Mouse (Mus musculus) heart, adult 8-10 months (tissue): Measurements from ENCODE around the gene 1700030J22Rik. TPM values are rescaled to one million over a fixed set of nuclear protein-coding genes. Genes with fewer than 3 reads are reported as not detected.

Experiments
- DNase-seq: peaks from one replicate; pipeline ENCODE4 v3.0.0; 2022; ENCODE audit warnings: low spot score
- total RNA-seq, 4 experiments: library from RNA; stranded (reverse); gene quantifications; 2 replicates each; pipeline ENCODE4 v1.2.4; 2022

1700030J22Rik gene
- total RNA-seq, 4 experiments from 2014 or later, result 0.35 to 0.46 (median 0.39) TPM

- DNase-seq, result no peak
Measured at GRCm38 (mm10) chr8:116951778-116952177, 27.0 kb downstream of the 1700030J22Rik start.

DNA sequence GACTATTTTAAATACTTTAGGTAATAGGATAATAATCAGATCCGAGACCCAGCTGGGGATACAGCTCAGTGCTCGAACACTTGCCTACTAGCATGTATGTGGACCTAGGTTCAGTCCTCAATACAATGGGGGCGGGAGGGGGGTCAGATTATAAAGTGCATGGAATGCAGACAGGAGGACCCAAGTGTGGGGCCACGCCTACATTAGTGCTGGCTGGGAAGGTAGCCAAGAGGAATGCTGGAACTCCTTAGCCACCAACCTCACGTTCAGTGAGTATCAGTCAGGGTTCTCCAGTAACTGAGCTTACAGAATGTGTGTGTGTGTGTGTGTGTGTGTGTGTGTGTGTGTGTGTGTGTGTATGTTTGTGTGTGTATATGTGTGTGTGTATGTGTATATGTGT, 27.4 kb downstream of the 1700030J22Rik start:
- no peak for DNase-seq

DNA sequence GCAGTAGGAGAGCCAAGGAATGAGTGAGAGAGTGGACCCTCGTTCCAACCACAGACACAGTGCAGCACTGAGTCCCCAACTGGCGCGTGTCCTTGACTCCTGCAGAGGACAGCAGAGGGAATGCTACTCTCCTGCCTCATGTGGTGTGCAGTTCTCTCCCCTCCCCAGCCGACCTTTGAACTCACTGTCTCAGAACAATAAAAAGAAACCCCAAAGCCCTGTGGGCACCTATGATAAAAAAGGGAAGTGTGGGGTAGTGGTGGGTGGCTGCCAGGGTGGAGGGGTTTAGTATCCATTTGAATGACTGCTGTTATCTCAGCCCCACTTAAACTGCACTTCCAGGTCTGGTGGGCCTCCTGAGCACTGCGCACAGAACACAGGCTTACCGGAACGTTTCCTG, 31.2 kb downstream of the 1700030J22Rik start:
- no peak for DNase-seq

DNA sequence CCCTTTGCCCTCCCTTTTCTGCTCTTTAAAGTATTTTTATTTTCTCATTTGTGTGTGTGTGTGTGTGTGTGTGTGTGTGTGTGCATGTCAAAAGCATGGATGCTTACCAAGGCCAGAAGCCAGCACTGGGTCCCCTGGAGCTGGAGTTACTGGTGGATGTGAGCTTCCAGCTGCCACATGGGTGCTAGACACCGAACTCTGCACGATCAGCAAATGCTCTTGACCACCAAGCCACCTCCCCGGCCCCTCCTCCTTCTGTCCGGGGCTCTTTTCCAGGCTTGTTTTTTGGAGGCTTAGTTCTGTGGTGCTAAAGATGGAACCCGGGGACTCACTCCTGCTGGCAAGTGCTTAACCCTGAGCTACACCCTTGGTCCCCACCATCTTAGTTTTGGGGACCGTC, 31.9 kb downstream of the 1700030J22Rik start:
- DNase-seq, result peak; percentile 29

GRCm38 (mm10) chr8:116946268-116946838, 32.4 kb downstream of the 1700030J22Rik start:
- peak; percentile 54 for DNase-seq

DNA sequence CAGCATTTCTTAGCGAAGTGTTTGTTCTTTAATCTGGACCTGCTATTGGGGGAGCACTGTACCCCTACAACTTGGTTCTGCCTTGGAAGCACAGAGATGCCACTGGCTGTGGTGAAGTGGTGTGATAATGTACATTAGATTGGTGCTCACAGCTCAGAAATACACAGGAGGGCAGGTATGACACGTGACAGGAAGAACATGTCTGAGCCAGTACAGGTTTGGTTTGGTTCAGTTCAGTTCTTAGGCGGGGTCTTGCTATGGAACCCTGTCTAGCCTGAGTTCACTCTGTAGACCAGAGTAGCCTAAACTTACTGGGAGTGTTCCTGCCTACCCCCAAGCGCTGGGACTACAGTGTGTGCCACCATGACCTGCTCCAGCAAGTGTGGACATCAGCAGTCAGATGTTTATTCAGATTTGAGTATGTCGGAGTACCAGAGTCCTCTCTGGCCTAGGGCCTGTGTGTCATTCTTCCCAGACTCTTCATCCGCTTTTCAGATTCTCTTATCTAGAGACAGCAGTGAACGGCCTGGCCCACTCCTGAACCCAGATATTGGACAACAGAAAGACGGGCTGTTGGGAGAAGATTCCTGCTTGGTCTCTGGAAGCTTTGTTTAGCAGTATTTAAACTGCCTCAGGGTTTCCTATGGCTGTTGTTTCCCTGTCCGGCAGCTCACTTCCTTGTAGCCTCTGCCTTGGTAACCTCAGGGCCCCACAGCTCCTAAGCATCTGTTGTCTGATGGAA, 33.4 kb downstream of the 1700030J22Rik start:
- no peak for DNase-seq

DNA sequence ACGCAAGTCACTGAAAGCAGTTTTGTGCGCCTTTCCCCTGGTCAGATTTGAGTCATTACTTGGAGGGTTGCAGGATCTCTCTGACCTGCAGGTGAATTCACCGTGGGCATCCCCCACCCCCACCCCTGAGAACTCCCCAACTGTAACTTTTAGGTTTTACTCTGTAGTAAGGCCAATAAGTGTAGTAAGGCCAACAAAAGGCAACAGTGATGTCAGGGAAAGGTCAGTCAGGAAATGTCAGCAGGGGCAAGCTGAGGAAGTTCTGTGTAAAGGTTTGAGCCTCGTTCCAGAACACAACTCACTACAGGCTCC, 34.4 kb downstream of the 1700030J22Rik start:
- no peak for DNase-seq

GRCm38 (mm10) chr8:116943555-116944384, 35.0 kb downstream of the 1700030J22Rik start:
- DNase-seq, result no peak

DNA sequence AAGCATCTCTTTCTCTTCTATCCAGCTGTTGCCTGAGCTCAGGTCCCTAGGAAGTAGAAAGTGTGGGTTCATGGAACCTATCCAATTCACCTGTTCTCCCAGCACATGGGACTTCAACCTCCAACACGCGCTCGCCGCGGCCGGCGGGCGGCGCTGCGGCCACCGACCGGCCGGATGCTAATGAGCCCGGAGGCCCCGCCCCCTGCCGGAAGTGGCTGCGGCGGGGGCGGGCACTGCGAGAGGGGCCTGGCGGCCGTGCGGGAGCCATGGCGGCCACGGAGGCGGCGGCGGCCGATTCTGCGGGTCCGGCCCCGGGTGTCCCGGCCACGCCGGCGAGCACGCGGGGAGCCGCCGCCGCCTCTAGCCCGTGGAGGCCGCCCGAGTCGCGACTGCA, 35.6 kb downstream of the 1700030J22Rik start, which contains the start of gene Atmin:
TSS of gene Atmin (plus strand) at position 233 of the 394 bp plus-strand sequence.
- peak; percentile 61 for DNase-seq

GRCm38 (mm10) chr8:116942284-116943058, 36.3 kb downstream of the 1700030J22Rik start:
- no peak for DNase-seq

DNA sequence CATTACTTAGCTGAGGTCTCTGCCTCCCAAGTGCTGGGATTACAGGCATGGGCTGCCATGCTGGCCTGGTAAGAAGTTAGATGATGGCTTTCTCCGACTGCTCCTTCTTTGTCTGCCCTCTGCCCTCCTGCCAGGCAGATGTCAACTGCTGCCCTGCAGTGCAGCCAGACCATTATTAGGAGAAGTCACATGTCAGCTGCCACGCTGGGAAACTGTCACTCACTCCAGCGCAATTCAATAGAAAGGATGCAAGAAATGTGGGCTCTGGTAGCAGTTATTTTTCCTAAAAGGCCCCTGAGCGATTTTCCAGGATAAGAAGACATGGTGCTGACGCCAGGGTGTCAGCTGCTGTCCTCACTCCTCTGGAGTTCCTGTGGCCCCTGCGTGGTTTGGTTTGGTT, 43.3 kb downstream of the 1700030J22Rik start:
- DNase-seq, result no peak

DNA sequence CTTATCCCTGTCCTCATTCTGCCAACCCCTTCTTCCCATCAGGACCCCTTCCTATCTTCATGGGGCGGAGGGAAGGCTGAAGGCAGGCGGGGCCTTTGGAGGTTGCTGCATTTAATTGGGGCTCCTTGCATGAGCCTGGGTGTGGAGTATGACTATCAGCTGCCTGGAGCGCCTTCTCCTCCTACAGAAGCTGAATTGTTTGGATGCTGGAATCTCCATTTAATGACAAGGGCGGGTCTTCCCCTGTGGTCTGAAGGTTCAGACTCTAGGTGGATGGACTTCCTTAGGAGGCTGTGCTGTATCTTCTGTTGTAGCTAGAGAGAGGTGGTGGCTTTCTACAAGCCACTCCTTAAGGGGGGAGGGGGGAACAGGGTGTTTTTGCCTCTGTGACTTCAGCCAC, 43.8 kb downstream of the 1700030J22Rik start:
- DNase-seq, result no peak

DNA sequence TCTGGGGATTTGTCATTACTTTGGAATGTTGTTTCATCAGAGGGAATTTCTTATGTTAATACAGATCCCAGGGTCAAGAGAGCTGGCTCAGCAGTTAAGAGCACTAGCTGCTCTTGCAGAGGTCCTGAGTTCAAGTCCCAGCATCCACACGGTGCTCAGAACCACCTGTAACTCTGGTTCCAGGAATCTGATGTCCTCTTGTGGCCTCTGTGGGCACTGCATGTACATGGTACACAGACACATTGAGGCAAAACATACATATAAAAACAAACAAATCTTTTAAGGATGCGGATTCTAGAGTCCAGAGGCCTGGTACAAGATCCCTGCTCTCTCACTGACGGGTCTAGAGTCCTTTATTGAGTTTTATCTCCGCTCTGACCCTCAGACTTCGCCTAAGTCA, 50.2 kb downstream of the 1700030J22Rik start:
- DNase-seq, result no peak

- DNase-seq, result no peak
Measured at GRCm38 (mm10) chr8:116927880-116928279, 50.9 kb downstream of the 1700030J22Rik start.

- no peak for DNase-seq
Measured at GRCm38 (mm10) chr8:116923526-116923925, 55.2 kb downstream of the 1700030J22Rik start.

GRCm38 (mm10) chr8:116922060-116922757, 56.5 kb downstream of the 1700030J22Rik start:
- DNase-seq, result no peak

DNA sequence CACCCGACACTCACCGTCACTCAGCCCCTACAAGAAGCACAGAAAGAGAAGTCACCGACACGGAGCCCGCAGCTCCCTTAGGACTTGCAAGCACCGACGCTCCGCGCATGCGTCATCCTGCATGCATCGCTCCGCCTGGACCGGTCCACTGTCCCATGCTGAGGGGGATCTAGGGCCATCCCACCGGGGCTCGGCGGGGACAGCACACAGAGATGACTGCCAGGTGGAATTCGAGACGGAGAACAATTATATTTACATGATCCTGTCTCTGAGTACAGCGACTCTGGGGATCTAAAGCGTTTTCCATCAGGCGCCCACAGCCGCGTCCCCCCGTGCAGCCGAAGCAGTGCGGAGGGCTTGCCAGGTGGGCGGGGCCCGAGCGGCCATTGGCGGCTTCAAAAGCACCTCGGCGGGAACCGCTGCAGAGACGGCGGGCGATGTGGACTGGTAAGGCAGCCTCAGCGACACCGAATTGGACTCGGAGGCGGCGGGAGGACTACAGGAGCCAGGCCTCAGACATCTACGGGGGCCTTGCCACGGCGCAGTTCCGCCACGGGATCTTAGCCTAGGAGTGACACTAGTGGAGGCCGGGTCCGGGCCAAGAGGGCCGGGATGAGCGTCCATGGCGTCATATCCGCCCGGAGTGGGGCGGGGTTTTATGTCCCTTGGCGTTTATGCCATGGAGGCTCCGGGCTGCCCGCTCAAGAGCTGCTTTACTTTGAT, 57.3 kb downstream of the 1700030J22Rik start, which contains the start of the genes Cmc2 and Cenpn:
TSS of gene Cmc2 (minus strand) at position 119 of the 723 bp plus-strand sequence.
TSS of gene Cenpn (plus strand) at position 394 of the 723 bp plus-strand sequence.
- peak; percentile 88 for DNase-seq

- DNase-seq, result no peak
Measured at GRCm38 (mm10) chr8:116921005-116921336, 57.8 kb downstream of the 1700030J22Rik start.
